Mouse (Mus musculus): ENCODE measurements around the gene Stx6.

Stx6 gene

GRCm38 (mm10) chr1:155158141-155158969 is at the start of gene Stx6:
Gene Stx6, plus strand, starts transcription at chr1:155158715.
- DNase-seq (ENCODE audit: low read depth), result peak; percentile 100

GRCm38 (mm10) chr1:155109387-155110350 is 48.8 kb upstream of the Stx6 start:
- peak; percentile 84 for DNase-seq (ENCODE audit: low read depth)

GRCm38 (mm10) chr1:155111491-155111890 is 47.0 kb upstream of the Stx6 start:
- no peak for DNase-seq (ENCODE audit: low read depth)

- DNase-seq (ENCODE audit: low read depth), result no peak
These were observed 46.4 kb upstream of the Stx6 start for GRCm38 (mm10) chr1:155112118-155112517.

GRCm38 (mm10) chr1:155112875-155113274 is 45.6 kb upstream of the Stx6 start:
- no peak for DNase-seq (ENCODE audit: low read depth)

GRCm38 (mm10) chr1:155113946-155114345 is 44.6 kb upstream of the Stx6 start:
- DNase-seq (ENCODE audit: low read depth), result peak; percentile 43

GRCm38 (mm10) chr1:155119719-155120118 is 38.8 kb upstream of the Stx6 start:
- no peak for DNase-seq (ENCODE audit: low read depth)

- DNase-seq (ENCODE audit: low read depth), result peak; percentile 22
These were observed 36.3 kb upstream of the Stx6 start for GRCm38 (mm10) chr1:155121977-155122939.

GRCm38 (mm10) chr1:155124397-155124796 is 34.1 kb upstream of the Stx6 start:
- DNase-seq (ENCODE audit: low read depth), result no peak

GRCm38 (mm10) chr1:155126716-155127115 is 31.8 kb upstream of the Stx6 start:
- peak; percentile 89 for DNase-seq (ENCODE audit: low read depth)

GRCm38 (mm10) chr1:155127429-155127934 is 31.0 kb upstream of the Stx6 start:
- DNase-seq (ENCODE audit: low read depth), result no peak

GRCm38 (mm10) chr1:155134866-155135265 is 23.6 kb upstream of the Stx6 start:
- DNase-seq (ENCODE audit: low read depth), result no peak

- peak; percentile 97 for DNase-seq (ENCODE audit: low read depth)
These were observed 19.7 kb upstream of the Stx6 start for GRCm38 (mm10) chr1:155138795-155139194.

GRCm38 (mm10) chr1:155140076-155140475 is 18.4 kb upstream of the Stx6 start:
- peak; percentile 69 for DNase-seq (ENCODE audit: low read depth)

GRCm38 (mm10) chr1:155145620-155146019 is 12.9 kb upstream of the Stx6 start:
- DNase-seq (ENCODE audit: low read depth), result peak; percentile 80

GRCm38 (mm10) chr1:155146572-155146980 is 11.9 kb upstream of the Stx6 start, which contains the start of gene Mr1:
Gene Mr1, minus strand, starts transcription at chr1:155146814.
- peak; percentile 86 for DNase-seq (ENCODE audit: low read depth)

GRCm38 (mm10) chr1:155147228-155147627 is 11.3 kb upstream of the Stx6 start:
- peak; percentile 16 for DNase-seq (ENCODE audit: low read depth)

GRCm38 (mm10) chr1:155149403-155149802 is 9.1 kb upstream of the Stx6 start:
- DNase-seq (ENCODE audit: low read depth), result no peak

GRCm38 (mm10) chr1:155150821-155151220 is 7.7 kb upstream of the Stx6 start:
- no peak for DNase-seq (ENCODE audit: low read depth)

GRCm38 (mm10) chr1:155153906-155154305 is 4.6 kb upstream of the Stx6 start:
- no peak for DNase-seq (ENCODE audit: low read depth)

GRCm38 (mm10) chr1:155158970-155159484 is 512 bp downstream of the Stx6 start:
- DNase-seq (ENCODE audit: low read depth), result peak; percentile 71
